Mouse (Mus musculus): ENCODE data around the gene Ifna11.

DNA sequence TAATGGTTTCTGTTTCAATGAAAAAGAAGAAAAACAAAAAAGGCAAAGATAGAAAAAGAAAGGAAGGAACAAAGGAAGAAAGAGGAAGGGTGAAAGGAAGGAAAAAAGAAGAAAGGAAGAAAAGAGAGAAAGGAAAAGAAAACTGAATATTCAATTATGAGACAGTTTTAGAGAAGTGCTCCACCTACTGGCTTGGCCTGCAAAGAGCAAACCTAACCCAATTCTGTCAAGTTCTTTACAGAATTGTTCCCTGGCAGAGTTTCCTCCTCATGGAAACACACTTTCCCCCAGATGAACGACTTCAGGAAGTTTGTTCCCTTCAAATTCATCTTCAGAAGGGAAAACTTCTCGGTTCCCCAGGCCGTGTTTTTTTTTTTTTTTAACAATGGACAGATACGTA lies 3.2 kb downstream of the Ifna11 start:
- TF ChIP-seq CTCF (IDR thresholded peaks at IDR 0.05; ENCODE audit: insufficient read depth, low read depth, low read length): no peak
- no peak for TF ChIP-seq POLR2A (IDR thresholded peaks at IDR 0.05; ENCODE audit: insufficient read depth, low read depth, low read length)

All from olfactory bulb, adult 2 months (tissue).